Mouse (Mus musculus) kidney, adult 2 months (tissue): ENCODE measurements around the gene Hgf. TPM values are rescaled to one million over a fixed set of nuclear protein-coding genes. Genes with fewer than 3 reads are reported as not detected.

Source experiments
- DNase-seq: peaks from one replicate; pipeline ENCODE4 v3.0.0; 2021
- H3K27ac ChIP-seq: fragments of 200-500 bp; 2 replicates; pipeline ENCODE4 v1.5.1; 2012; ENCODE audit warnings: low read depth, low read length, control low read depth, inconsistent platforms; ENCODE audit not compliant: insufficient read depth
- H3K27me3 ChIP-seq: fragments of 200-500 bp; replicated peaks from 2 replicates; pipeline ENCODE4 v1.6.1; 2012; ENCODE audit warnings: mild to moderate bottlenecking, moderate library complexity, low read length, inconsistent platforms; ENCODE audit not compliant: control insufficient read depth, insufficient read depth
- H3K36me3 ChIP-seq: fragments of 200-500 bp; 2 replicates; pipeline ENCODE4 v1.6.1; 2012; ENCODE audit warnings: mild to moderate bottlenecking, moderate library complexity, low read length, inconsistent platforms; ENCODE audit not compliant: control insufficient read depth, insufficient read depth
- H3K4me1 ChIP-seq: fragments of 200-500 bp; 2 replicates; pipeline ENCODE4 v1.6.1; 2011; ENCODE audit warnings: low read length; ENCODE audit not compliant: control insufficient read depth, insufficient read depth
- H3K4me3 ChIP-seq: fragments of 200-500 bp; 2 replicates; pipeline ENCODE4 v1.5.1; 2011; ENCODE audit warnings: mild to moderate bottlenecking, low read depth, low read length, control low read depth; ENCODE audit not compliant: insufficient read depth
- CTCF ChIP-seq: fragments of 200-500 bp; conservative IDR thresholded peaks from 2 replicates; pipeline ENCODE4 v1.5.1; 2011; ENCODE audit warnings: low read depth, mild to moderate bottlenecking, control low read depth, low read length, moderate library complexity, mixed read lengths; ENCODE audit not compliant: insufficient read depth, insufficient read length
- POLR2A ChIP-seq: fragments of 200-500 bp; IDR thresholded peaks from one replicate; pipeline ENCODE4 v1.6.1; 2011; ENCODE audit warnings: low read depth, low read length, control low read depth
- WGBS: fragments of 180-500 bp; shearing (Covaris S2); methylation state at CpG from one replicate; pipeline ENCODE4 v1.1.7; 2018; 5-methylcytosine and 5-hydroxymethylcytosine counted together
- polyA plus RNA-seq: library from polyadenylated mRNA; depleted of rRNA; stranded (reverse); fragments of >200 nt; gene quantifications from 2 replicates; pipeline ENCODE4 v1.2.3, GENCODE M21; 2012; rRNA removed

The Hgf gene
- polyA plus RNA-seq, 1 experiment, result 2.5 TPM

DNA sequence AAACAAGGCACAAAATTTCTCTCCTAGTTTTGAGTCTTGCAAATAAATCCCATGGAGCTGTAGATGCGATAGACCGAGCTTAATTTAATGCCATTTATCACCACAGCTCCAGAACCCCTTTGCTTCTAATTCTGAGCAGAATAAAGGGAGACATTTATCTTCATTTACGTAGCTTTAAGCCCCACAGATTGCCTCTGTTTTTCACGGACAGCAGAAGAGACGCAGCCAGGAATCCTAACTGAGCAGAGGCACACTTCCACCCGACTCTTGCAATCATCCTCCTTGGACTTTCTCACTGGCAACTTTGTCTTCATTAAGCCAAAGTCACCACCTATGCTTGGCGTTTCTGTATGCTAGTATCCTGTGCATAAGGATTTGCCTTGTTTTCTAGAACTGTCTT, 93.1 kb downstream of the Hgf start:
- H3K27ac ChIP-seq, result no peak overlapping the region
- WGBS, result 55% methylated on average over 7 of the region's 7 CpGs
- H3K4me1 ChIP-seq, result no peaks in the 10 kb centered on the region
- no peaks in the 10 kb centered on the region for H3K27me3 ChIP-seq
- DNase-seq, result no peak
- H3K4me3 ChIP-seq, result no peak overlapping the region
- TF ChIP-seq POLR2A, result no peak
- no peak for TF ChIP-seq CTCF
- no peaks in the 10 kb centered on the region for H3K36me3 ChIP-seq

DNA sequence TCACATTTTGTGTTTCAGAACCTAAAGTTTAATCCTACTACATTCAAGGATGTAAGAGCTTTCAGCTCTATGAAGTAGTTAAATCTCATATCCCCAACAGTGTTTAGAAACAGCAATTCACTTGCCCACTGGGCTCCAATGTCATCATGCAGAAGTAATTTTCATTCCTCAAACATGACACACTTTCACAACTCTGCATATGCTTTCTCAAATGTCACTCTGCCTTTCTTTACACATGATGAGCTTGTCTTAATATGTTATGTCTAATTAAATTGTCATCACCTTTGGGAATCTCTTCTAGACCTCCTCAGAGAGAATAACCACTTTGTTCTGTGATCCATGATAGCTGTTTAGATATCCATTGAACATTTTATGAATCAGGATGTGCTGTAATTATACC, 94.4 kb downstream of the Hgf start:
- H3K4me3 ChIP-seq, result no peak overlapping the region
- H3K27me3 ChIP-seq, result no peaks in the 10 kb centered on the region
- no peak for DNase-seq
- no peak overlapping the region for H3K27ac ChIP-seq
- H3K4me1 ChIP-seq, result no peaks in the 10 kb centered on the region
- H3K36me3 ChIP-seq, result no peaks in the 10 kb centered on the region
- TF ChIP-seq POLR2A (no peak), CTCF (no peak)

DNA sequence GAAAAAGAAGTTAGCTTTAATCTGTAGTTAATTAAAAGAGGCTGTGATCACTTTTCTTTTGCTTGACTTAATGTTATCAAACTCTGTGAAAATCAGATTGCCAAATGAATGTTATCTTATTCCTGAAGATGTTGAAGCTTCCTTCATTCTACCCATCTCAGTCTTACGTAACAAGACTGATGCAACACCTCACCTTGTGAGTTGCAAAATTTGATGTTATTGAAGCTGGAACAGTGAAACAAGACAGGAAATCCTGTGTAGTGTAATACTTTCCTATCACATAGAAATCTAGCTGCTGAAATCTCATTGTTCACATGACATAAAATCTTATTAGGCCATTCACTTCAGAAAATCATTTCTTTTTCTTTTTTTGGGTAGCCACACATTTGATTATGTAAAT, 96.9 kb downstream of the Hgf start:
- 91% methylated on average over 1 of the region's 1 CpGs for WGBS
- TF ChIP-seq POLR2A, result no peak
- TF ChIP-seq CTCF, result no peak
- H3K4me3 ChIP-seq, result no peak overlapping the region

DNA sequence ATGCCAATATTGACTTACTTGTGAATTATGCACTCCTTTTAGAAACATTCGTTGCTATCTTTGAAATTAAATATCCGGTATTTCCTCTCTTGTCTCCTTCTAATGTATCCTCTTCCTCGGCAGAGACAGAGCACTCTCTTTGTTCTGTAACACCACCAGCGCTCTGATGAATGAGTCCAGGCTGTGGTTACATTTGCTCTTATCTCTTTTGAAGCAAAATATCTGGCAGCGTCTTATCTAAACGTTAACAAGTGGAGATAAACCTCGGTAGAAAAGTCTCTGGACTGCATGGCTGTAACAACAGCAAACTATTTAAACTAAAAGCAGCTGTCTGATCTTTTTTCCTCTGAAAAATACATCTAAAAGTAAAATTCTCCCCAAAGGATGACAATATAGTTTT, 100.7 kb downstream of the Hgf start:
- no peak overlapping the region for H3K27ac ChIP-seq
- DNase-seq, result no peak
- TF ChIP-seq CTCF, result no peak
- no peak for TF ChIP-seq POLR2A
- H3K27me3 ChIP-seq, result no peaks in the 10 kb centered on the region
- 4% methylated on average over 7 of the region's 7 CpGs for WGBS
- H3K36me3 ChIP-seq, result no peaks in the 10 kb centered on the region
- H3K4me3 ChIP-seq, result no peak overlapping the region
- no peaks in the 10 kb centered on the region for H3K4me1 ChIP-seq

More for the DNA sequence above, 96.9 kb downstream of the Hgf start:
- Histone ChIP-seq H3K27ac (no peak overlapping the region), H3K4me1 (no peaks in the 10 kb centered on the region), H3K27me3 (no peaks in the 10 kb centered on the region), H3K36me3 (no peaks in the 10 kb centered on the region)
- DNase-seq, result no peak

Other genes with a start within 250 kb of the Hgf start
- not detected in 2 replicates for gene Gm28710, start 238.3 kb downstream of the Hgf start, polyA plus RNA-seq